Mouse (Mus musculus): ENCODE data around the gene Aspg. TPM values are rescaled to one million over a fixed set of nuclear protein-coding genes. Genes with fewer than 3 reads are reported as not detected.

Aspg gene
- total and polyA plus RNA-seq, 2 experiments from 2014 or later: 2.5 to 3.6 TPM

DNA sequence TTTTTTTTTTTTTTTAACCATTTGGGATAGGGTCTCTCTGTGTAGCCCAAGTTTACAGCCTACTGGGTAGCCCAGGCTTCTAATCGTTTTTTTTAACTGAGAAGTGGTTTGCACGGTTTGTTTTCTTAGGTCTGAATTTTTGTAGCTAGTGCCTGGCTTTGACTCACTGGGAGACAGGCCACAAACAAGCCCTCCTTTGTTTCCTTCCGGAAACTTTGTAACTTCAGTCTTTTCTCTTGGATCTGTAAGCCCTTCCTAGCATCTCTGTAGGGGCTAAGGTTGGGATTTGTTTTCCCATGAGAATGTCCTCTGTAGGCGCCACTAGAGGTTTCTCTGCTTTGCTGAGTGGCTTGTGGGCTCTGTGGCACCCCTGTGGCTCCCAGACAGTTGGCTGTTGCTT lies 6.4 kb upstream of the Aspg start:
- Histone ChIP-seq H3K4me2 (ENCODE audit: low read depth, low read length, poor library complexity, severe bottlenecking) (no peak overlapping the region), H3K9me3 (ENCODE audit: low read length) (no peaks in the 10 kb centered on the region), H3K4me3 (ENCODE audit: low read depth, low read length) (no peak overlapping the region), H3K27me3 (ENCODE audit: insufficient read depth, low read length) (no peaks in the 10 kb centered on the region), H3K4me1 (ENCODE audit: insufficient read depth, low read length) (no peaks in the 10 kb centered on the region), H3K27ac (ENCODE audit: low read depth, low read length) (no peak overlapping the region), H3K36me3 (ENCODE audit: insufficient read depth, low read length) (no peaks in the 10 kb centered on the region), H3K9ac (replicated peaks; ENCODE audit: low read length, poor library complexity, severe bottlenecking) (no peak overlapping the region)
- DNase-seq (ENCODE audit: low spot score) (no peak), ATAC-seq (ENCODE audit: low FRiP score) (no peak)
- 48% methylated on average over 4 of the region's 4 CpGs for WGBS
- TF ChIP-seq CTCF (IDR thresholded peaks at IDR 0.05): no peak

DNA sequence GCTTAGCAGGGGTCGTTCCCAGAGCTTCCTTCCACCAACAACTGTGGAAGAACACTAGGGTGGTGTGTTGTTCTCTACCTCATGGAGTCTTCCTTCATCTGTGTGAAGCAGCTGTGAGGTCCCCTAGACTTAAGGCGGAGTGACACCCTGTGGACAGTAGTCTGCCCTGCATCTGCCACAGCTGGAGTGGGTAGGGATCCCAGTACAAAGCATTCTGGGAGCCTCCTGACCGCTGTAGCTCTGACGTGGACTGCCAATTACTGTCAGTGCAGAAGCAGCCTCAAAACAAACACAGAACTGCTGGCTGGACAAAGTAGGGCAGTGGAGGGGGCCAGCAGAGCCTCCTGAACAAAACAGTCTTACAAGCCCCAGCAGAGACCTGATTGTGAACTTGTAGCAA lies 5.4 kb upstream of the Aspg start:
- H3K4me1 ChIP-seq (ENCODE audit: insufficient read depth, low read length): no peaks in the 10 kb centered on the region
- H3K9me3 ChIP-seq (ENCODE audit: low read length): no peaks in the 10 kb centered on the region
- no peak overlapping the region for H3K4me2 ChIP-seq (ENCODE audit: low read depth, low read length, poor library complexity, severe bottlenecking)
- no peak overlapping the region for H3K9ac ChIP-seq (replicated peaks; ENCODE audit: low read length, poor library complexity, severe bottlenecking)
- H3K36me3 ChIP-seq (ENCODE audit: insufficient read depth, low read length): no peaks in the 10 kb centered on the region
- no peaks in the 10 kb centered on the region for H3K27me3 ChIP-seq (ENCODE audit: insufficient read depth, low read length)
- 55% methylated on average over 4 of the region's 4 CpGs for WGBS
- peak; percentile 54 for TF ChIP-seq CTCF (IDR thresholded peaks at IDR 0.05)
- no peak overlapping the region for H3K4me3 ChIP-seq (ENCODE audit: low read depth, low read length)
- ATAC-seq (ENCODE audit: low FRiP score) (no peak), DNase-seq (ENCODE audit: low spot score) (peak; percentile 35)
- no peak overlapping the region for H3K27ac ChIP-seq (ENCODE audit: low read depth, low read length)

DNA sequence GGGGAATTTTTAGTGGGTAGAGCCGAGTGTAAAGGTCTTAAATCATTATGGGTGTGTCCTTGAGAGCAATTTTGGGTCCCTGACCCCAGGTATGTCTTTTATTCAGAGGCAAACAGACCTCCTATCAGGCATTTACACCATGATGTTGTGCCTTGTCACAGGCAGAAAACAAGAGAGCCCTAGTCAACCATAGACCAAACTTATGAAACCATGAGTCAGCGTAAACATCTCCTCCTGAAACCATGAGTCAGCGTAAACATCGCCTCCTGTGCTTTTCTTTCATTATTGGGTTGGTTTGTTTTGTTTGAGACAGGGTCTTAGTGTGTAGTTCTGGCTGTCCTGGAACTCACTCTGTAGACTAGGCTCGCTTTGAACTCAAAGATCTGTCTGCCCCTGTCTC lies 3.3 kb upstream of the Aspg start:
- no peaks in the 10 kb centered on the region for H3K36me3 ChIP-seq (ENCODE audit: insufficient read depth, low read length)
- H3K9me3 ChIP-seq (ENCODE audit: low read length): no peaks in the 10 kb centered on the region
- DNase-seq (ENCODE audit: low spot score) (no peak), ATAC-seq (ENCODE audit: low FRiP score) (no peak)
- no peak overlapping the region for H3K4me2 ChIP-seq (ENCODE audit: low read depth, low read length, poor library complexity, severe bottlenecking)
- H3K27me3 ChIP-seq (ENCODE audit: insufficient read depth, low read length): no peaks in the 10 kb centered on the region
- TF ChIP-seq CTCF (IDR thresholded peaks at IDR 0.05): no peak
- H3K4me3 ChIP-seq (ENCODE audit: low read depth, low read length): no peak overlapping the region
- no peaks in the 10 kb centered on the region for H3K4me1 ChIP-seq (ENCODE audit: insufficient read depth, low read length)
- H3K9ac ChIP-seq (replicated peaks; ENCODE audit: low read length, poor library complexity, severe bottlenecking): no peak overlapping the region
- no peak overlapping the region for H3K27ac ChIP-seq (ENCODE audit: low read depth, low read length)
- 88% methylated on average over 5 of the region's 5 CpGs for WGBS

DNA sequence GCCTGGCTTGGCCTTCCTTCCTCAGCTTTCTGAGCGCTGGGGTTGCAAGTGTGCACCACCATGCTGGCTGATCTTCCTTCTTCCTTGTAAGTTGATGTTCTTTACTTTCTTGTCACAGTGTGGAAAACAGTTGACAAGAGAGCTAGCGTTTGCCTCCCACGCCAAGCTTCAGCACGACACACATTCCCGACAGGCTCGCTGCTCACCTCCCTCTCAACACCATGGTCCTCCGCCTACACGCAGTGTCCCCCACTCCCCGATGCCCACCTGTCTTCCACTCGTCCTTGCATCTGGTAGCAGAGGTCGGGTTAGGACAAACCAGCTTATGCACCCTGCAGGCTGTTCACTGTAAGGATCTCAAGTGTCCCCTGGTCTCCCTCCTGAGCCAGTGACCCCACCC lies 1.6 kb upstream of the Aspg start:
- TF ChIP-seq CTCF (IDR thresholded peaks at IDR 0.05): no peak
- no peaks in the 10 kb centered on the region for H3K27me3 ChIP-seq (ENCODE audit: insufficient read depth, low read length)
- H3K4me2 ChIP-seq (ENCODE audit: low read depth, low read length, poor library complexity, severe bottlenecking): no peak overlapping the region
- H3K9ac ChIP-seq (replicated peaks; ENCODE audit: low read length, poor library complexity, severe bottlenecking): no peak overlapping the region
- no peak overlapping the region for H3K27ac ChIP-seq (ENCODE audit: low read depth, low read length)
- ATAC-seq (ENCODE audit: low FRiP score) (no peak), DNase-seq (ENCODE audit: low spot score) (no peak)
- no peaks in the 10 kb centered on the region for H3K9me3 ChIP-seq (ENCODE audit: low read length)
- H3K4me1 ChIP-seq (ENCODE audit: insufficient read depth, low read length): no peaks in the 10 kb centered on the region
- 89% methylated on average over 11 of the region's 11 CpGs for WGBS
- no peak overlapping the region for H3K4me3 ChIP-seq (ENCODE audit: low read depth, low read length)
- H3K36me3 ChIP-seq (ENCODE audit: insufficient read depth, low read length): no peaks in the 10 kb centered on the region

DNA sequence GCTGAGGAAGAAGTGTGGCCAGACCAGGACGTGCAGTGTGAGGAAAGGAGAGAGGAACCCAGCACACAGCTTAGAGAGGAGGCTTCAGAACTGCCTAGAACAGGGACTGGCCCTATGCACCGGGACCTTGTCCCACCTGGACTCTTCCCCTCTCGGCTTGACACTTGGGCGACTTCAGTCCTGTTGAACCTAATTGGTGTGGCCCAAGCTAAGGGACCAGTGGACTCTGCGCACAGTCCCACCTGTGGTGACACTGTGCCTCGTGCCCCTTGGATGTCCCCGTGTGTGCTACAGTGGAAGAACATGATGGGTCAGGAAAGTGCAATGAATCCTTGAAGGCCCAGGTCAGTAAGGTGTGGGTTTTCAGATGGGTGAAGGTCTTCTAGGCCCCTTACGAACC lies 1.2 kb downstream of the Aspg start:
- Histone ChIP-seq H3K9me3 (ENCODE audit: low read length) (no peaks in the 10 kb centered on the region), H3K4me3 (ENCODE audit: low read depth, low read length) (no peak overlapping the region), H3K27ac (ENCODE audit: low read depth, low read length) (no peak overlapping the region), H3K9ac (replicated peaks; ENCODE audit: low read length, poor library complexity, severe bottlenecking) (no peak overlapping the region), H3K27me3 (ENCODE audit: insufficient read depth, low read length) (no peaks in the 10 kb centered on the region), H3K4me1 (ENCODE audit: insufficient read depth, low read length) (no peaks in the 10 kb centered on the region), H3K4me2 (ENCODE audit: low read depth, low read length, poor library complexity, severe bottlenecking) (no peak overlapping the region), H3K36me3 (ENCODE audit: insufficient read depth, low read length) (no peaks in the 10 kb centered on the region)
- 86% methylated on average over 8 of the region's 8 CpGs for WGBS
- no peak for DNase-seq (ENCODE audit: low spot score)
- no peak for TF ChIP-seq CTCF (IDR thresholded peaks at IDR 0.05)
- no peak for ATAC-seq (ENCODE audit: low FRiP score)

DNA sequence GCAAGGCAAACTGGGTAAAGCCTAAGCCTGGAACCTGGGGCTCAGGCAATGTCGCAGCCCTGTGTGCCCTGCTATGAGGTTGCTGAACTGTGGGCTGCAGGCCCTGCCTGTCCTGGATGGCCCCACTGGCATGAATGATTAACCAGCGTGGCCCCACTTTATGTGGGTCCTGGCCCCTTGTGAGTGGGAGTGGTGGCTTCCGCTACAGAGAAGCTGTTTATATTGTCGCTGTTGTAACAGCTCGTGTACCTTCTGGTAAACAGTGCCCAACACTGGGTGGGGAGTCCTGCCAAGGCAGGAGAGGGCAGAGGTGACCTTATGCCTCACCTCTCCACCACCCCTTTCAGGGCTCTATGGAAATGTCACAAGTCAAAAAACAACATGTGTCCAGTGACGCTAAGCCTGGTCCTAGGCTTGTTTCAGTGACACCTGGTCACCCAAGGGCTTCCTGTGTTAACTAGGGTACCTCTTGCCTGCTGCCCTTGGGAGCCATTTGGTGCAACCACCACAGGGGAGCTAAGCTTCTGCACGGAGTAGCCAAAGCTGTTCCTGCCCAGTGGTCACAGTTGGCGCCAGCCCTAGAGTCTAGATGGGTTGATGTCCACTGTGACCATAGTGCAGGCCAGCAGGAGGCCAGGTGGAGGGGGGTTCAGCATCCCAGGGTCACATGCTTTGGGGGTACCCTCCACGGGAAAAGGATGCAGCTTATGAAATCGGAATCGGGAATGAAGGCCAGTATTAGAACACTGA lies 2.4 kb downstream of the Aspg start:
- 88% methylated on average over 11 of the region's 11 CpGs for WGBS
- TF ChIP-seq CTCF (IDR thresholded peaks at IDR 0.05): no peak
- no peaks in the 10 kb centered on the region for H3K4me1 ChIP-seq (ENCODE audit: insufficient read depth, low read length)
- no peak overlapping the region for H3K4me3 ChIP-seq (ENCODE audit: low read depth, low read length)
- ATAC-seq (ENCODE audit: low FRiP score) (no peak), DNase-seq (ENCODE audit: low spot score) (no peak)
- no peak overlapping the region for H3K27ac ChIP-seq (ENCODE audit: low read depth, low read length)
- H3K4me2 ChIP-seq (ENCODE audit: low read depth, low read length, poor library complexity, severe bottlenecking): no peak overlapping the region
- H3K27me3 ChIP-seq (ENCODE audit: insufficient read depth, low read length): no peaks in the 10 kb centered on the region
- no peak overlapping the region for H3K9ac ChIP-seq (replicated peaks; ENCODE audit: low read length, poor library complexity, severe bottlenecking)
- H3K36me3 ChIP-seq (ENCODE audit: insufficient read depth, low read length): no peaks in the 10 kb centered on the region
- H3K9me3 ChIP-seq (ENCODE audit: low read length): no peaks in the 10 kb centered on the region
